Mouse (Mus musculus) liver, postnatal 0 days (tissue): ENCODE measurements at regions not wholly inside any gene's neighbourhood (a gene's known extent, or its start where the extent isn't known, plus 50 kb on each side); places are given as distances from the start of the nearest gene placed in this dataset.

Source experiments
- CTCF ChIP-seq: sonication (generic); IDR thresholded peaks from 2 replicates; pipeline ENCODE4 v1.5.1; 2016; ENCODE audit warnings: antibody characterized with exemption, low read depth
- EP300 ChIP-seq: IDR thresholded peaks from 2 replicates; pipeline ENCODE4 v1.6.1; 2016; ENCODE audit warnings: antibody characterized with exemption, low read depth, mild to moderate bottlenecking

DNA sequence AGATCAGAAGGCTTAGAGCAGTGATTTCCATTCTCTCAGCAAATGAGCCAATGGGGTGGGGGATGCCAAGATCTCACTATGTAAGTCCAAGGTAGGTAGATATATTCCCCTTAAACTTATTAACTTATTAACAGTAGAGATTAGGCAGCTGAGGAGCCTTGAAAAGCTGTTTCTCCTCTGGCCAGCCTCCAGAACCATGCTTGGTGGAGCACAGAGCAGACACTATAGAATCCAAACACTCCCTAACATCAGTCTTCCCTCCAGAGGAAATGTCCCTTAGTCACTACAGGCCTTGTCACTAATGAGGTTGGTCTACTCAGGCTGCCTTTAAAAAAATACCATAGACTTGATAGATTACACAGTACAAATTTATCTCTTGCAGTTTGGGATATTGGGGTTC is 152.8 kb upstream of the Usp24 start:
- TF ChIP-seq CTCF (no peak), EP300 (no peak)
